Mouse (Mus musculus) yolk sac, embryonic 10.5 days (tissue): ENCODE data around the gene Zfp423.
A peak's percentile ranks its signal among the peaks of the same experiment; 100 is the strongest.

Experiments
- DNase-seq: peaks from one replicate; pipeline ENCODE4 v3.0.0-alpha.2; 2017; ENCODE audit warnings: low spot score

The Zfp423 gene

DNA sequence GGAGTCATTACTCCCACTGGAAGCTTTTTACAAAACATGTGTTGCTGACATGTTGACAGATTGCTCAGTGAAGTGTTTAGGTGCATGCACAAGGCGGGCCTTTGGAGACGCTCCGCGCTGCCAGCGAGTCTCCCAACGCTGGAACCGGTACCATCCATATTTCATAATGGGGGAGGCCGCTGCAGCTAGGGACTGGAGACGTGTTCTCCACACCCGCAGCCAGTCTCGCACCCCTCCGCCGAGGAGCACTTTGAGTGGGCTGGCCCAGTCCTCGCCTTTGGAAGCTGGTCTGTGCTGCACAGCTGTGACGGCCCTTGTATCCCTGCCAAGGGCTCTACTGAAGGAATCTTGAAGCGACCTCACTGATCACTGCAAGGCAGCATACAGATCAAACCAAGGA, 122.5 kb downstream of the Zfp423 start:
- DNase-seq, result peak; percentile 26

DNA sequence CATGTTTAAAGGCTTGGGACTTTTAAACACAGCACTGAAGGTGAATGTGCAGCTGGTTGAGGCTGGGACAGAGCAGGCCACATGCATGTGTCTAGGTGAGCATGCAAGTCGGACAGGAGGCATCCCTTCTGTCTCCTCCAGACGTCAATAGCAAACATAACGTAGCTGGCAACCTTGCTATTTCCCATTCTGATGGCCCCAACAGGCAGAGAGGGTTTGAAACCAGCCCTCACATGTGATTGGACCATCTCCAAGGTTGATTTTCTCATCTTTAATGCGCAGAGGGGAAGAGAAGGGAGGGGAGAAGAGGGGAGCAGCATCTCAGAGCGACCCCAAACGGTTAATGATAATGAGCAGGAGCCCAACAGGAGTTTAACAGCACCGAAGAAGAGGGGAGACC, 123.5 kb downstream of the Zfp423 start:
- DNase-seq, result no peak

DNA sequence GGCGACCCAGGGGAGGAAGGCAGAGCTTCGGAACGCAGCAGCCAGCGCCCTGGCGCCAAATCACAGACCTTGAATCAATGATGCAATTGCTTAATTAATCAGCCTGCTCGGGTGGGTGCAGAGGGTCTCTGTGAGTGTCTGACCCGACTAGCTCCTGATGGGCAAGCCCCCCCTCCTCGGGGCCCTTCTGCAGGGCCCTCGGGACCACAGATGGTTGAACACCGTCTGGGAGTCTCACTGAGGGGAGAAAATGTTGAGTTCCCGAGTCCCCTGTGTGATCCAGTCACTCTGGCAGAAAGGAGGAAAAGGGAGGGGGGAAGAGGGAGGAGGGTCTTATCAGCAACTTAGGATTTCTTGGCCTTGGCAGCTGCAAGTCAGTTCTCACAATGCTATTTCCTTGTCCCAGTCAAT, 124.0 kb downstream of the Zfp423 start:
- DNase-seq, result peak; percentile 35

DNA sequence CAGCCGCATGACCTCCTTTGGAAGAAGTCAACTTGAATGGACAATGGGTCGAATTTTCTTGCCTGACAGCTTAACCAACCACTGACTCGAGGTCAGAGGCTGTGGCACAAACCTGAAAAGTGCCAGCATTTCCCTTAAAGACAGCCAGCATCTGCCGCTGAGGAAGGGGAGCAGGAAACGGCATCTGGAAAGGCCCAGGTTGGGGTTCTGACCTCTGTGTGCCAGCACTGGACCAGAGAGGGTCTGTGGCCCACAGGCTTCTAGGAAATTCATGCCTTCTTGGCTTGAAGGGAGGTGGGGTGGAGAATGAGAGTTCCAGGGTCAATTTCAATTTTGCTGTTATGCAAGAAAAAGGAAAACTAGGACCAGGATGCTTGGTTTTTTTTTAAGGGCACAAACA, 124.7 kb downstream of the Zfp423 start:
- no peak for DNase-seq

DNA sequence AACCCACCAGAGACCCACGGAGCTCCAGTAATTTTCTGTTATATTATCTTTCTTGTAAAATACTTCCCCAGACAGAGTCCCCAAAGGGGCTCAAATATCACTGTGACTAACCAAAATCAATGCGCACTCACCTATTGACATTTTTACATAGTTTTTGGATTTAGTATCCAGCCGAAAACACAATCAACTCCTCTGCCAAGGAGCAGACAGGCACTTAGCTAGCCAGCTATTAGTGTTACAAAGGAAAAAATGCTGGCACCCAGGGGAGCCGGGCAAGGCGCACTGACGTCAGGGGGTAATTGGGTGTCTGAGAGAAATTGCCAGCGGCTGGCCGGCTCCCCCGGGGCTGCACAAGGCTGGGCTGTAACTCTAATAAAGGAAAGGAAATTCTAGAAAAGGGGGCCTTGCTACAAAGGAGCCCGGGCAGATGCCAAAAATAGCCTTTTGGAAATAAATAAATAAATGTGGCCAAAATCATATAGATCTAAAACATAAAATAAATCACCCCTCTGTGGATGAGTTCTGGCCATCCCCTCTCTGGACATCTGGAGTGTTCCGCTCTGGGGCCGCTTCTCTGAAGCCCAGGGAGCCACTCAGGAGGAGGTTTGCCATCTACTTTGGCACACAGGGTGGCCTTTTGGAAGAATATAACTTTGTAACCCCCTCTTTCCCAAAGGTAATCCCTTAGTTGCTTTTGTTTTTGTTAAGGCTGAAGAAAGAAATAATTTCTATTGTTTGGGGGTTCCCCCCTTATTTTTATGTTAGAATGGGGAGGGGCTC, 125.4 kb downstream of the Zfp423 start:
- no peak for DNase-seq

DNA sequence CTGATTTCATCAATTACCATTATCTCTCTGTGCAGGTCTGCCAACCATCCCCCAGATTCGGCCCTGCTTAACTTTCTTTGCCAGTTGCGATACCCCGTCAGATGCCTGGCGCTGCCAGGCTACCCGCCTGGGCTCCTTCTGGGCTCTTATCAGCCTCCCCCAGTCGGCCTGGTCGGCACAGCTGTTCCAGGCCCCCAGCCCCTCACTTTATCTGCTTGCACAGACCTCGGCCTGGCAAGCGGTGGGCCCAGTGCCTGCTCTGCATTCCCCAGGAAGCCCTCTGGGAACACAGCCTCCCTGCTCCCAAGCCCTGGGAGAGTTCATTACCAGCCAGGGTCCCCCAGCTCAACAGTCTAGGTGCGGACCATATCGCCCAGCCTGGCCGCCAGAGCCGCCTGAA, 126.1 kb downstream of the Zfp423 start:
- DNase-seq, result no peak

DNA sequence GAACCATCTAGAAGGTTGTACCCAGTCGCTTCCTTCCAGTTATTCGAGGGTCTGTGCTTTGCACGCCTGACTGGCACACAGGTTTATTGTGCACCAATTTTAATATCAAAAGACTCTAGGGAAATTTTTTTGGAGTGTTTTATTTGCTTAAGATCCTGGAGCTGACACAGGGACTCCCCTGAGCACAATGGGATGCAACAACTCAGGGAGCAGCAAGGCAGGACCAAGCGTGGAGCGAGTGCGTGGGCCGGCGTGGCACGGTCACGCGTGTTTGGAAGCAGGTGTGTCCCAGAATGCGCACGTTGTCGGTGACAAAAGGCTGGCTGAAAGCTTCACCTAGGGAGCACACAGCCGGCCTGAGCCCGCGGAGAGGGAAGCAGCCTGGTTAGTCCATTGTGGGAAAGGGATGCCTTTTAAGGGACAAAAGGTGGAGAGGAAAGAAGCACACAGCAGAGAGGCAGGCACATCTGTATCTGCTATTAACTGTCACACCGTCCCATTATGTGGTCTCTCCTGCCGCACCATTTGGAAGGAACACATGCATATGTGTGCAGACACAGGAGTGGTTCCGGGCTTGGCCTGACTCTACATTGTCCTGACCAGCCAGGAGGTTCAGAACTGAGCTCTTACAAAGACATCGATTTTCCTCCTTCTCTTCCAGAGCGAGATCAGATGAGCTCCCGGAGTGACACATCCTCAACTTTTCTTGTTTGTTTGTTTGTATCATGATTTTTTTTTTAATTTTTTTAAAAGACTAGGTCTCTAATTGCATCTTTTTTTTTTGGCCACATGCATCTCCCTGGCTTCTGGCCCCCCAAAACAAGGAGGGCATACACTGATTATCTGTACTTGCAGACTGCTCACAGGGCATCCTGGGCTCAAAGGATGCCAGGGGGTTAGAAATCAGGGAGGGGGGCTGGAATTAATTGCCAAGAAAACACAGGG, 126.7 kb downstream of the Zfp423 start:
- DNase-seq, result no peak

DNA sequence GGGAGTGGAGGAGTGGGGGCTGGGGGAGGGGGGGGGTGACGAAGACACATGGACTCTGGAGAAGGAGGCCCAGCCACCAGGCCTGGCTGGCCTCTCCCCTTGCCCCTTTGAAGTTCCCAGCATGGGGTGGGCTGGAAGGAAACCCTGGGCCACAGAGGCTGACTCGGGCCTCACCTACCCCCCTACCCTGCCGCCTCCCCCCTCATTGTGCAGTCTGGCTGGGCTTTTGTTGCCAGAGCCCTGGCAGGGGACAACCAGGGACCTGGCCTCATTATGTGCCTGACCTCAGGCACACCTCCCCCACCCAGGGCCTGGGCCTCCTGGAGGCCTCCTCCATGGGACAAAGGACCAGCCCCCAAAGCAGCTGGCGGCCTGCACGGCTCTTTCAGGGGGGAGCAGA, 127.8 kb downstream of the Zfp423 start:
- peak; percentile 62 for DNase-seq

DNA sequence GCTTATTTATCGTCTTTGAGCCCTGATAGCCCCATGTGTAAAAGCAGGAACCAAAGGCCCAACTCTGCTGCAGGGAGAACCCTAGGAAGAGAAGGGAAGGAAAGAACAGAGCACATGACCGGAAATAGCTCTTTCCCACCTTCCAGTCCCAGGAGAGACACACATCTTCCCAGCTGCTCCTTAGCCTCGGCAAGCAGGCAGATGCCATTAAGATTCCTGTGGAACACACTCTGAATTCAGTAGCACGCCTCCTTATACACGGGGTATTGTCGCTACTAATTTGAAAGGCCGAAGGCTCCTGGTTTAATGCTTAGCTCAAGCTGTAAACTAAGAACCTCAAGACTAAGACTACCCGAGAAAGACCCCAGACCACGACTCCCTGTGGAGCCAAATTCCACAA, 128.3 kb downstream of the Zfp423 start:
- no peak for DNase-seq

DNA sequence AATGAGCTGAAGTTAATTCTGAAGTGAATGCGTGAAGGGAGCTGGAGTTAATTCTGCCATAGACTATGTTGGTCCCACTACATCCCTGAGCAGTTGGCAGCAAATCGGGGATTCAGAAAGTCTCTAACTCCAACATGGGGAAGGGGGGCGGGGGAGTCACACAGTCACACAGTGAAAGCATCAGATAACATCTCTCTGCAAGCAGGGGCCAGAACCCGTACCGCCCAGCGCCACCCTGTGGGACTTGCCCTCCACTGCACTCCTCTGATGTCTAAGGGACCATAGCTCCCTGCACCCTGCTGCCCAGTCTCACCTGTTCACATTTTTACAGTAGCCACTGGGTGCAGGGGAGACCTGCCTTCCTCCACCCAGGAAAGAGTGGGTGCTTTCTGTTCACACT, 129.2 kb downstream of the Zfp423 start:
- DNase-seq, result no peak

DNA sequence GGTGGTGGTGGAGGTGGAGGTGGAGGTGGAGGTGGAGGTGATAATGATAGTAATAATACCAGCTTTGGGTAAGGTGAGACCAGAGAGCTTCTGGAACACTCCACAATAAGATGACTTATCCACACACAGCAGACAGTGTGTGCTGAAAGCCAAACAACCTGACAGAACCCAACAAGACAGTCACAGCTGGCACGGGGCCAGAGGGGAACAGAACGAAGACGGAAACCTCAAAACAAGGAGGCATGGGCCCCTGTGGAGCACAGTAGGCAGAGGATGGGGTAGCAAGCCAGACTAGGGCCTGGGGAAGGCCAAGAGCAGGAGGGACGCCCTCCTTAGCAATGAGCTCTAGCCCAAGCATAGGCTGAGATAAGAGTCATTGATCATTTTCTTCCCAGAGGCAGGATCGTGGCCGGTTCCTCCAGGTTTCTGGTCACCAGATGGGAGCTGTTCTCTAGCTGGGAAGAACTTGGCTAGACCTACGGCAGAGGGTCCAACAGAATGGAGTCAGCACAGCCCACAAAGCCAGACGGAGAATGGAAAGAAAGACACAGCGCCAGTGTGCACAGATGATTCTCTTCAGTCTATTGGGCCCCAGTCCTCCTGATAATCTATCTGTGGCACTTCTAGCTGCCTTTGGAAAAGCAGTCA, 133.3 kb downstream of the Zfp423 start:
- DNase-seq, result no peak

DNA sequence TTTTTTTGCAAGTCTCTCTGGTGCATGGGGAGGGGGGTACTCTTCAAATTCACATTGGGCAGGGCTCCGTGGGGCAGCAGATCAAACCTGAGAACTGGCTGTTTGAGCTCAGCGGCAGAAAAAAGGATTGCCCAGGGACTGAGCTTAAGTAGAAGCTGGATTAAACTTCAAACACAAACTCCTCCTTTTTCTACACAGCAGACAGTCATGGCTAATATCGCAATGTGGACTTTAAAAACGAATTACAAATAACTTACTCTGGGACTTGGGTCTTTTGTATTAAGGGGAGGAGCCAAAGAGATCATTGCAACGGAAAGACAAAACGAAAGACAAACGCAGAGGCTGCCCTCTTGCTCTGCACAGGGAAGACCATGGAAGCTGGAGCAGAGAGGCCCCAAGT, 136.2 kb downstream of the Zfp423 start:
- DNase-seq, result no peak

DNA sequence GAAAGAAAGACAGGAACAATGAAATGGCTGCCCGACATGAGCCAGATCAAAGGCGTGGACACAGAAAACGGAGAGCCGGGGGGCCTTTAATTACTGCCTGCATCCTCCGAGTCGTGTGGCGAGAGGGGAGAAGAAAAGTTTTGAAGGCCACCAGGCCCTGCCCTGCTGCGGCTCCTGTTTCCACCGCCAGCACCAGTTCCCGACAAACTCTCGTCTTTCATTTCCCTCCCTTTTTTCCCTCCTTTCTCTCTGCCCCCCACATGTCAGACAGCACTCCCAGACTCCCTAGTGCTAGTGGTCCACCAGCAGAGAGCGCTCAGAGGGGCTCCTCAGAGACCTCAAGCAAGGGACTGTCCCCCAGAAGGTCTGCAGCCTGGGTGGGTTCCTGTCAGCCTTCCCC, 136.7 kb downstream of the Zfp423 start:
- DNase-seq, result no peak

DNA sequence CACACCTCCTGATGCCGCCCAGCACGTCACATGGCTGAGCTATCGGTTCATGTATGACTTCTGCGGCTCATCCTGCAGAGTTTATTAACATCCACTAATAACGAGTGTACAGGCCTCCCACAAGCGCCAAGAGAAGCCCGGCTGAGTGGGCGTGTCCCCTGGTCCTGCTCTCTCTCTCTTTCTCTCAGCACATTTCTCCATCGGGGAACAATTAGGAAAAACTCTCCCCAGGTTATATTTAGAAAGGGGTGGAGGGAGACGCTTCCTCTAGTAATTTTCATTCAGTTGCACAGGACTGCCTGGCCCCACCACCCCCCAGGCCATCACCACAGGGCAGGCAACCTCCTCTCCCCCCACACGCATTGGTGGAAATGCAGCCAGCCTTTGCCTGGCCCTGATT, 137.2 kb downstream of the Zfp423 start:
- no peak for DNase-seq

DNA sequence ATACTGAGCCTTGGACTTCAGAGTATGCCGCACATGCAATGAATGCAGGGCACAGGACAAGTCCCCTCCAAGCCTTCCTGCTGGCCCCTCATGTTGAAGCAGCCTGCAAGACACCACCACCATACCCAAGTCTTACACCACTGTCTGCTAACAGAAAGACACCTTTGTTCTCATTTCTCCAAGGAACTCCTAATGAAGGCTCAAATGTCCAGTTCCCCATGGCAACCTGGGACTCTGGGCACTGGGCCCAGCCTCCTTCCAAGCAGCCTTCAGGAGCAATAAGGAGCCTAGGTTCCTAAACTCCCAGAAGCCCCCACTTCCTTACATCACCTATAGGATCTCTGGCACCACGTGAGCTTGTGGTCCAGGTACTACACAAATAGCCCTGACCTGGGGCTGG, 137.7 kb downstream of the Zfp423 start:
- DNase-seq, result no peak

DNA sequence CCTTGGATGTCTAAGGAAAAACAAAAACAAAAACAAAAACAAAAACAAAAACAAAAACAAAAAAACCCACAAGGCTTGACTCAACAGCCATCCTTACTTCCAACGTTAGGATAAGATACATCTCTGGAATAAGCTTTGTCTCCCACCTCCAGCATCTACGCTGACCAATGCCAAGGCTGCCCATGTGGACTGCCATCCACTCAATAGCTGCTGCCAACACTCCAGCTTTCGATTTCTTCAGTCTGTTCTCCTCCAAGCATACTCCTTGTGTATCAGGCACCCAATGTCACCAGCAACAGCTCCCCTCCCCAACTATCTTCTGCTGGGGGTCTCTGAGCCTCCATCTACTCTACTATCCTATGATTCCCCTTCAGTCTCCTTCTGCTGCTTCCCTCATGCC, 140.1 kb downstream of the Zfp423 start:
- DNase-seq, result no peak

DNA sequence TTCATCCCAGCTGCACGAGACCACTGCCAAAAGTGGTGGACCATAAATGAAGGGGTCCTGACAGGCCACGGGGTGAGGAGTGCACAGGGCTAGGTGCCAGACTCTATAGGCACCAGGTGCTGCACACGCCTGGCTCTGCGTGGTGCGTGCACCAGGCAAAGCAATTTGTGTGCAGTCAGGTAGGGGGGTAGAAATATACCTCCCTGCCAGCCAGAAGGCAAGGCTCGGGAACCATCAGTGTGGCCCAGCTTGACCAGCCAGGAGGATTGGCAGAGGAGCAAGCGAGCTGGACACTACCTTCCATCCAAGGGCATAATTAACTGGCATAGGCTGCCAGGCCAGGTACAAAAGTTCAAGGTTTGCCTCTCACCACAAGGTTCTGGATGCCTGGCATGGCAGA, 140.9 kb downstream of the Zfp423 start:
- DNase-seq, result no peak

DNA sequence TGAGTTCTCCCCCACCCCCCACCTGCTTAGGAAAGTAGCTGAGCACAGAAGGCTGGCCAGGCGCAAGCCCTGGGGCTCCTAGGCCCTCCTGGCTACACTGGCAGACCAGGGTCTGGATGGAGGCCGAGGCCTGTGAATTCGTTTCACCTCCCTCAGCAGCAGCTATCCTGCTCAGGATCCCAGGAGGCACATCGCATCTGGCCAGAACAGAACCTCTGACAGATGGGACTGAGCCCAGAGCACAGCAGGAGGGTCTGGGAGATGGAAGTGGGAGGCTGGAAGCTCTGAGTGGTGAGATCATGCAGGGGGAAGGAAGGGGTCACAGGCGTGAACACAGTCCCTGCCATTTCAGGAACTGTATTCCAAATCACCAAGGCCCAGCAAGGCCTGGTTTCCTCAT, 143.3 kb downstream of the Zfp423 start:
- no peak for DNase-seq

DNA sequence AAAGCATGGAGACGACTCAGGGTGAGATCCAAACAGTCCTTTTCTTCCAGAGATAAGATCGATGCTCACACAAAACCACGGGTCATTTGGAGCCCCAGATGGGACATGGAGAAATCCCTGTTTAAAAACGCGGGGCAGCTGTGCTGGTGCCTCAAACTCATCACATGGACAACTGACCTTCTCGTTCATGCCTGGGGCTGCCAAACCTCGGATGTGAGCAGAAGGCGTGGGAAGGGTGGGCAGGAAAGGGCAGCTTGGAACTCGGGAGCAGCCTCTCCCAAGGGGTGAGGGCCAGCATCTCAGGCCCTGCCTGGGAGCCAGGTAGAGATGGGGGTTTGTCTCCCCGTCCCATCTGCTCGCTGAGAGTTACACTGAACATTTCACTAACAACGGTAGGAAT, 146.7 kb downstream of the Zfp423 start:
- DNase-seq, result no peak

DNA sequence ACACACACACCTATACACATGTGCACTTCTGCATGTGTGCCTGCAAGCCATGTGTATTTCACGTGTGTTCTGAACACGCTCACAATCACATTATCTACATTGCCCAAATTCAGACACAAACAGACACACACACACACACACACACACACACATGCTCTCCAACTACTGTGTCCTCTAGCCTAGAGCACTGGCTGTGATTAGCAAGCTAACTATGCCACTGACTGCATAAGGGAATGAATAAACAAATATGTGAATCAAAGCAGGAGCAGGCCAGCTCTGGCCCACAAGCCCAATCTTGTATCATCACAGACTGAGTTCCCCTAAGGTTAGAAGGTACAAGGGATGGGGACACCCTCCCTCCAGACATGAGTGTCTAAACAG, 147.3 kb downstream of the Zfp423 start:
- DNase-seq, result no peak

DNA sequence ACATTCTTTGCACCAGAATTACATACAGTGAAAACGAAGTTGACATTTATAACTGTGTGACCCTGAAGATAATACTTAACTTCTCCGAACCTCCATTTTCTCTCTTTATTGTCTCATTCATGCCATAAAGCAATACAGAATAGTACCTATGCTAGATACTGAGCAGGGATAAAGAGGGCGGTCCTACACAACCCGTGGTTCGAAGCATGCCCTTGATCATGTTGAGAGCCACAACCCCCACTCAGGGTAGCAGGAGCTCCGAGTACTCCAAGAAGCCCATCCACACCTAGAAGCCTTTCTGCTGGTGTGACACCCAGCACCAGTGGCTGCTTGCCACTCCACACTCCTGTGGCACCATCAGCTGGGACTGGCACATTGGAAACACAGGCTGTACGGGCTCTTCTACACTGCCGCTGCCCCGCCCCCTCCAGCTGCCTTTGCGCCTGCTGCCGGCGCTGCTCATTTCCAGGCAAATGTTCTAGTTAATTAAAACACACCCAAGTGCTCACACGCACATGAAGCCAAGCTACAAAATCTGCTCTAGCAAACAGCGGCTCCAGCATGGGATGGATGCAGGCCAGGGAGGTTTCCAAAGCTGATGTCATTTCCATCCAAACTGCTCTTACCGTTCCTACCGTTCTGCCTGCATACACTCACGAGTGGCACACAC, 147.9 kb downstream of the Zfp423 start:
- no peak for DNase-seq

DNA sequence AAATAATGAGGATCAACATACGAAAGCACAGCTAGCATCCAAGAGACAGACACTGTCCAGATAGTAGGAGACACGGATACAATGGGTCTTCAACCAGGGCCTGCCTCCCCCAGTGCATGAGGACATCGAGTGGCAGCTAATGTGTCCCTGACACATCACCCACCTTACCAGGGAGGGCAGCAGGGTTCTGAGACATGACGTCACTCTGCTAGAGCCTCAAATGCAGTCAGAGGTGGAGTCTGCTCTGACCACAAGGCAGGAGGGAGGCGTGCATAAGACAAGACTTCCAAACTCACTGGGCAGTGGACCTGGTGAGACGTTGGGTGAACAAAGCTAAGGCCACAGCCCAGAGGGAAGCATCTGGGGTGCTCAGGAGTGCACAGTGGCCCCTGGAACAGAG, 148.6 kb downstream of the Zfp423 start:
- DNase-seq, result no peak
